Mouse (Mus musculus): ENCODE data around the gene Kcnq1. TPM values are rescaled to one million over a fixed set of nuclear protein-coding genes. Genes with fewer than 3 reads are reported as not detected.

Kcnq1 gene
- polyA plus RNA-seq, 1 experiment from 2014 or later: 1.0 TPM

- no peak overlapping the region for H3K27ac ChIP-seq (replicated peaks)
- no peaks in the 10 kb centered on the region for H3K36me3 ChIP-seq (replicated peaks)
- 71% methylated on average over 1 of the region's 1 CpGs for WGBS
- no peak for DNase-seq (ENCODE audit: low spot score)
- H3K4me1 ChIP-seq: 0 out of 2 replicates have a peak, but pooled peaks cover 5% of the 10 kb centered on the region
- no peak overlapping the region for H3K4me3 ChIP-seq
- peaks cover 38% of the 10 kb centered on the region for H3K27me3 ChIP-seq (replicated peaks; ENCODE audit: low read depth, poor library complexity, severe bottlenecking)
- H3K9me3 ChIP-seq: no peaks in the 10 kb centered on the region
Measured at GRCm38 (mm10) chr7:143095554-143095907, 10.6 kb upstream of the Kcnq1 start.

- Histone ChIP-seq H3K4me1 (no peaks in the 10 kb centered on the region), H3K9me3 (no peaks in the 10 kb centered on the region), H3K4me3 (no peak overlapping the region), H3K27ac (replicated peaks) (no peak overlapping the region), H3K27me3 (replicated peaks; ENCODE audit: low read depth, poor library complexity, severe bottlenecking) (peaks cover 43% of the 10 kb centered on the region), H3K36me3 (replicated peaks) (no peaks in the 10 kb centered on the region)
- DNase-seq (ENCODE audit: low spot score): no peak
- 77% methylated on average over 4 of the region's 4 CpGs for WGBS
Measured at GRCm38 (mm10) chr7:143100759-143101158, 5.4 kb upstream of the Kcnq1 start.

GRCm38 (mm10) chr7:143105258-143105897 is 784 bp upstream of the Kcnq1 start:
- Histone ChIP-seq H3K4me3 (no peak overlapping the region), H3K27ac (replicated peaks) (no peak overlapping the region), H3K27me3 (replicated peaks; ENCODE audit: low read depth, poor library complexity, severe bottlenecking) (peaks cover 70% of the 10 kb centered on the region), H3K9me3 (no peaks in the 10 kb centered on the region), H3K4me1 (peaks cover 28% of the 10 kb centered on the region), H3K36me3 (replicated peaks) (no peaks in the 10 kb centered on the region)
- DNase-seq (ENCODE audit: low spot score): no peak
- WGBS: 71% methylated on average over 11 of the region's 11 CpGs

GRCm38 (mm10) chr7:143106672-143107465 is 707 bp downstream of the Kcnq1 start:
- H3K27ac ChIP-seq (replicated peaks): peak overlapping the region; percentile 16; the same call in 1 of the 2 replicates
- H3K27me3 ChIP-seq (replicated peaks; ENCODE audit: low read depth, poor library complexity, severe bottlenecking): peaks cover 77% of the 10 kb centered on the region
- H3K4me1 ChIP-seq: peaks cover 28% of the 10 kb centered on the region
- WGBS: 8% methylated on average over 57 of the region's 57 CpGs
- H3K36me3 ChIP-seq (replicated peaks): no peaks in the 10 kb centered on the region
- DNase-seq (ENCODE audit: low spot score): peak; percentile 64
- H3K9me3 ChIP-seq: no peaks in the 10 kb centered on the region
- peak overlapping the region; percentile 56 for H3K4me3 ChIP-seq

GRCm38 (mm10) chr7:143108200-143108599 is 2.0 kb downstream of the Kcnq1 start:
- H3K27ac ChIP-seq (replicated peaks): no peak overlapping the region
- H3K4me1 ChIP-seq: peaks cover 28% of the 10 kb centered on the region
- DNase-seq (ENCODE audit: low spot score): no peak
- no peaks in the 10 kb centered on the region for H3K36me3 ChIP-seq (replicated peaks)
- H3K27me3 ChIP-seq (replicated peaks; ENCODE audit: low read depth, poor library complexity, severe bottlenecking): peaks cover 86% of the 10 kb centered on the region
- H3K9me3 ChIP-seq: no peaks in the 10 kb centered on the region
- 48% methylated on average over 5 of the region's 5 CpGs for WGBS
- no peak overlapping the region for H3K4me3 ChIP-seq

- Histone ChIP-seq H3K4me1 (peaks cover 28% of the 10 kb centered on the region), H3K4me3 (no peak overlapping the region), H3K9me3 (no peaks in the 10 kb centered on the region), H3K36me3 (replicated peaks) (no peaks in the 10 kb centered on the region), H3K27ac (replicated peaks) (no peak overlapping the region), H3K27me3 (replicated peaks; ENCODE audit: low read depth, poor library complexity, severe bottlenecking) (peaks cover 86% of the 10 kb centered on the region)
- 24% methylated on average over 3 of the region's 3 CpGs for WGBS
- no peak for DNase-seq (ENCODE audit: low spot score)
Measured at GRCm38 (mm10) chr7:143108996-143109660, 3.0 kb downstream of the Kcnq1 start.

- no peak for DNase-seq (ENCODE audit: low spot score)
- peaks cover 2% of the 10 kb centered on the region; the same call in 1 of the 2 replicates for H3K9me3 ChIP-seq
- H3K27ac ChIP-seq (replicated peaks): no peak overlapping the region
- H3K4me1 ChIP-seq: peaks cover 28% of the 10 kb centered on the region
- H3K27me3 ChIP-seq (replicated peaks; ENCODE audit: low read depth, poor library complexity, severe bottlenecking): peaks cover 80% of the 10 kb centered on the region
- H3K36me3 ChIP-seq (replicated peaks): no peaks in the 10 kb centered on the region
- H3K4me3 ChIP-seq: no peak overlapping the region
- 63% methylated on average over 3 of the region's 3 CpGs for WGBS
Measured at GRCm38 (mm10) chr7:143109696-143110095, 3.5 kb downstream of the Kcnq1 start.

GRCm38 (mm10) chr7:143110803-143111202 is 4.6 kb downstream of the Kcnq1 start:
- Histone ChIP-seq H3K9me3 (peaks cover 6% of the 10 kb centered on the region; the same call in 1 of the 2 replicates), H3K27me3 (replicated peaks; ENCODE audit: low read depth, poor library complexity, severe bottlenecking) (peaks cover 69% of the 10 kb centered on the region), H3K27ac (replicated peaks) (no peak overlapping the region; the same call in 1 of the 2 replicates), H3K4me3 (no peak overlapping the region), H3K36me3 (replicated peaks) (no peaks in the 10 kb centered on the region), H3K4me1 (peaks cover 28% of the 10 kb centered on the region)
- 71% methylated on average over 1 of the region's 1 CpGs for WGBS
- DNase-seq (ENCODE audit: low spot score): no peak

- H3K9me3 ChIP-seq: peaks cover 6% of the 10 kb centered on the region; the same call in 1 of the 2 replicates
- WGBS: 71% methylated on average over 4 of the region's 4 CpGs
- peaks cover 60% of the 10 kb centered on the region for H3K27me3 ChIP-seq (replicated peaks; ENCODE audit: low read depth, poor library complexity, severe bottlenecking)
- no peak overlapping the region for H3K27ac ChIP-seq (replicated peaks)
- H3K4me3 ChIP-seq: no peak overlapping the region
- H3K4me1 ChIP-seq: peaks cover 26% of the 10 kb centered on the region
- no peak for DNase-seq (ENCODE audit: low spot score)
- no peaks in the 10 kb centered on the region for H3K36me3 ChIP-seq (replicated peaks)
Measured at GRCm38 (mm10) chr7:143111719-143112118, 5.6 kb downstream of the Kcnq1 start.

- WGBS: 51% methylated on average over 1 of the region's 1 CpGs
- H3K4me3 ChIP-seq: no peak overlapping the region
Measured at GRCm38 (mm10) chr7:143112395-143112794, 6.2 kb downstream of the Kcnq1 start.

GRCm38 (mm10) chr7:143114773-143115172 is 8.6 kb downstream of the Kcnq1 start:
- Histone ChIP-seq H3K4me3 (no peak overlapping the region), H3K36me3 (replicated peaks) (no peaks in the 10 kb centered on the region), H3K4me1 (peaks cover 17% of the 10 kb centered on the region), H3K27me3 (replicated peaks; ENCODE audit: low read depth, poor library complexity, severe bottlenecking) (peaks cover 29% of the 10 kb centered on the region), H3K27ac (replicated peaks) (no peak overlapping the region), H3K9me3 (peaks cover 6% of the 10 kb centered on the region; the same call in 1 of the 2 replicates)
- DNase-seq (ENCODE audit: low spot score): no peak

More at GRCm38 (mm10) chr7:143112395-143112794, 6.2 kb downstream of the Kcnq1 start:
- H3K27me3 ChIP-seq (replicated peaks; ENCODE audit: low read depth, poor library complexity, severe bottlenecking): peaks cover 53% of the 10 kb centered on the region
- no peaks in the 10 kb centered on the region for H3K36me3 ChIP-seq (replicated peaks)
- DNase-seq (ENCODE audit: low spot score): no peak
- peaks cover 19% of the 10 kb centered on the region for H3K4me1 ChIP-seq
- peaks cover 6% of the 10 kb centered on the region; the same call in 1 of the 2 replicates for H3K9me3 ChIP-seq
- no peak overlapping the region for H3K27ac ChIP-seq (replicated peaks)

- WGBS: 85% methylated on average over 5 of the region's 5 CpGs
- DNase-seq (ENCODE audit: low spot score): no peak
- Histone ChIP-seq H3K27me3 (replicated peaks; ENCODE audit: low read depth, poor library complexity, severe bottlenecking) (0 out of 2 replicates have a peak, but pooled peaks cover 13% of the 10 kb centered on the region), H3K4me1 (peaks cover 23% of the 10 kb centered on the region), H3K4me3 (no peak overlapping the region), H3K36me3 (replicated peaks) (no peaks in the 10 kb centered on the region), H3K27ac (replicated peaks) (no peak overlapping the region), H3K9me3 (peaks cover 6% of the 10 kb centered on the region; the same call in 1 of the 2 replicates)
Measured at GRCm38 (mm10) chr7:143116521-143116920, 10.4 kb downstream of the Kcnq1 start.

Data from embryonic facial prominence, embryonic 10.5 days (tissue).